Mouse (Mus musculus) CH12.LX (cell line): ENCODE measurements around the gene Gm10945. TPM values are rescaled to one million over a fixed set of nuclear protein-coding genes. Genes with fewer than 3 reads are reported as not detected.

ENCODE experiments used
- DNase-seq: peaks from one replicate; pipeline ENCODE4 v3.0.0-alpha.2; 2013; ENCODE audit errors: extremely low read depth
- H3K27ac ChIP-seq: 2 replicates; pipeline ENCODE4 v1.5.1; 2012; ENCODE audit warnings: low read depth, mild to moderate bottlenecking, control low read depth, moderate library complexity; ENCODE audit not compliant: insufficient read depth
- H3K27me3 ChIP-seq: replicated peaks from 2 replicates; pipeline ENCODE3; 2012; ENCODE audit warnings: inconsistent platforms
- H3K36me3 ChIP-seq, 2 experiments: replicated peaks in 1 of 2; 2 replicates each; pipeline versions ENCODE3 to v1.6.1; 2012; ENCODE audit warnings: inconsistent platforms in 1 of 2, low read length in 1 of 2, mild to moderate bottlenecking in 1 of 2, mixed read lengths in 1 of 2, moderate library complexity in 1 of 2; ENCODE audit not compliant: control insufficient read depth in 1 of 2, insufficient read depth in 1 of 2
- H3K4me1 ChIP-seq, 2 experiments: 2 replicates each; pipeline ENCODE4 v1.6.1; 2012; ENCODE audit warnings: inconsistent platforms in 1 of 2, moderate library complexity in 1 of 2; ENCODE audit not compliant: insufficient read depth in 2 of 2, control insufficient read depth in 1 of 2
- H3K4me2 ChIP-seq: 2 replicates; pipeline ENCODE4 v1.6.1; 2012; ENCODE audit warnings: low read depth, mild to moderate bottlenecking, control low read depth; ENCODE audit not compliant: poor library complexity, insufficient read depth, severe bottlenecking
- H3K4me3 ChIP-seq, 3 experiments: fragments of 150-350 bp in 1 of 3; sonication (generic) in 1 of 3; replicated peaks in 1 of 3; 2 replicates each; pipeline versions ENCODE3 to v1.5.1; 2011 to 2012; ENCODE audit warnings: low read depth in 2 of 3, low read length in 2 of 3, mild to moderate bottlenecking in 2 of 3, moderate library complexity in 2 of 3, control low read depth in 1 of 3, improper control_type of control experiment in 1 of 3, inconsistent platforms in 1 of 3, mixed read lengths in 1 of 3; ENCODE audit not compliant: poor library complexity in 1 of 3
- H3K79me2 ChIP-seq: replicated peaks from 2 replicates; pipeline ENCODE4 v1.6.1; 2012; ENCODE audit warnings: mild to moderate bottlenecking, moderate library complexity; ENCODE audit not compliant: control insufficient read depth, poor library complexity, insufficient read depth, severe bottlenecking; ENCODE audit errors: extremely low read depth
- H3K9ac ChIP-seq: 2 replicates; pipeline ENCODE4 v1.6.1; 2012; ENCODE audit warnings: low read depth, mild to moderate bottlenecking, control low read depth, moderate library complexity; ENCODE audit not compliant: insufficient read depth
- H3K9me3 ChIP-seq: replicated peaks from 2 replicates; pipeline ENCODE3; 2012; ENCODE audit warnings: low read length, inconsistent platforms, mixed read lengths
- CTCF ChIP-seq, 2 experiments: IDR thresholded peaks in 1 of 2; conservative IDR thresholded peaks in 1 of 2; 2 replicates each; pipeline ENCODE4 v1.5.1; 2011 to 2012; ENCODE audit warnings: low read depth in 2 of 2, low read length in 2 of 2, improper control_type of control experiment in 1 of 2, inconsistent platforms in 1 of 2, mild to moderate bottlenecking in 1 of 2, moderate library complexity in 1 of 2
- HCFC1 ChIP-seq: IDR thresholded peaks from 2 replicates; pipeline ENCODE4 v1.6.1; 2012; ENCODE audit warnings: low read depth, mild to moderate bottlenecking, inconsistent platforms, low read length, improper control_type of control experiment
- MAX ChIP-seq: IDR thresholded peaks from 2 replicates; pipeline ENCODE4 v1.6.1; 2011; ENCODE audit warnings: low read length, improper control_type of control experiment
- MAZ ChIP-seq: IDR thresholded peaks from 2 replicates; pipeline ENCODE4 v1.6.1; 2012; ENCODE audit warnings: low read depth, mild to moderate bottlenecking, inconsistent platforms, low read length, improper control_type of control experiment, moderate library complexity
- POLR2AphosphoS2 ChIP-seq: IDR thresholded peaks from 2 replicates; pipeline ENCODE4 v1.6.1; 2011; ENCODE audit warnings: low read depth, low read length, improper control_type of control experiment
- TCF12 ChIP-seq: IDR thresholded peaks from 2 replicates; pipeline ENCODE4 v1.6.1; 2014; ENCODE audit warnings: low read depth, mild to moderate bottlenecking, inconsistent platforms, low read length, improper control_type of control experiment
- UBTF ChIP-seq: IDR thresholded peaks from 2 replicates; pipeline ENCODE4 v1.6.1; 2012; ENCODE audit warnings: low read depth, mild to moderate bottlenecking, inconsistent platforms, low read length, improper control_type of control experiment, moderate library complexity
- USF2 ChIP-seq: conservative IDR thresholded peaks from 2 replicates; pipeline ENCODE4 v1.6.1; 2011; ENCODE audit warnings: low read depth, low read length, improper control_type of control experiment
- ZC3H11A ChIP-seq: IDR thresholded peaks from 2 replicates; pipeline ENCODE4 v1.6.1; 2012; ENCODE audit warnings: low read depth, mild to moderate bottlenecking, inconsistent platforms, low read length, improper control_type of control experiment
- ZKSCAN1 ChIP-seq: IDR thresholded peaks from 2 replicates; pipeline ENCODE4 v1.6.1; 2012; ENCODE audit warnings: low read depth, inconsistent platforms, low read length, improper control_type of control experiment, borderline replicate concordance
- ZNF384 ChIP-seq: IDR thresholded peaks from 2 replicates; pipeline ENCODE4 v1.6.1; 2012; ENCODE audit warnings: low read depth, low read length, improper control_type of control experiment, inconsistent platforms
- dilution Hi-C: fragments of 300-500 bp; cut with MboI; formaldehyde crosslinking; loops from 2 replicates; pipeline ENCODE4 v1.14.3; 2020; ENCODE audit warnings: low sequenced_read_pairs; ENCODE audit not compliant: extremely low pct_unique_long_range_greater_than_20kb, extremely low pct_ligation_motif_present
- in situ Hi-C: fragments of 300-500 bp; cut with MboI; formaldehyde crosslinking; loops from 3 replicates; pipeline ENCODE4 v1.14.3; 2019; ENCODE audit warnings: low sequenced_read_pairs, low pct_ligation_motif_present, low pct_unique_long_range_greater_than_20kb, mixed read lengths
- polyA plus RNA-seq: library from polyadenylated mRNA; unstranded; fragments of >175 nt; gene quantifications from 2 replicates; pipeline ENCODE4 v1.2.1, GENCODE M21; 2012; ENCODE audit warnings: low read depth; ENCODE audit not compliant: insufficient read length
- total RNA-seq, 2 experiments: library from RNA; depleted of rRNA; stranded (reverse); fragments of 300-350 nt in 1 of 2; fragments of >200 nt in 1 of 2; gene quantifications; 2 replicates each; pipeline ENCODE4 v1.2.3; 2012 to 2014

Gm10945 gene
- total and polyA plus RNA-seq, 3 experiments = not detected

DNA sequence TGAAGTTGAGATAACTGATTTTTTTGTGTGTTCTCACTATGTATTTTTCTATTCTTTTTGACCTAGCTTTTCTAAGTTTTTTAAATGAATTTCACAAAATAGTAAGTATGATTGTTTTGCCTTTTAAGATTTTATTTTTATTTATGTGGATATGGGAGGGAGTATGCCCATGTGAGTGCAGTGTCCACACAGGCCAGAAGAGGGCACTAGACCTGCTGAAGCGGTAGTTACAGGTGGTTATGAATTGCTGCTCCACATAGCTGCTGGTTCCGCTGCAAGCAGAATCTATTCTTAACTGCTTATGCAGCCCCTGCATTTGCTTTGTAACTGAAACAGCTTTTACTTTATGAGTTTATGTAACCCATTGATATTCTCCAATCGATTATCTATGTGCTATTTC lies 33.1 kb downstream of the Gm10945 start:
- Histone ChIP-seq H3K9ac (no peak overlapping the region), H3K27ac (no peak overlapping the region), H3K9me3 (no peaks in the 10 kb centered on the region), H3K79me2 (no peaks in the 10 kb centered on the region), H3K4me2 (no peak overlapping the region), H3K4me1 (no peaks in the 10 kb centered on the region), H3K36me3 (no peaks in the 10 kb centered on the region), H3K4me3 (no peak overlapping the region), H3K27me3 (no peaks in the 10 kb centered on the region)
- peak; percentile 17 to 35; a peak in 2 of 4 replicates for TF ChIP-seq CTCF (conservative IDR thresholded peaks at IDR 0.05 in 1 of 2, IDR thresholded peaks at IDR 0.05 in 1 of 2; ENCODE audit: low read depth in 2 of 2, low read length in 2 of 2)
- no peak for TF ChIP-seq ZKSCAN1
- dilution Hi-C loops (no loop called here), in situ Hi-C loops (no loop called here)
- no peak for DNase-seq

DNA sequence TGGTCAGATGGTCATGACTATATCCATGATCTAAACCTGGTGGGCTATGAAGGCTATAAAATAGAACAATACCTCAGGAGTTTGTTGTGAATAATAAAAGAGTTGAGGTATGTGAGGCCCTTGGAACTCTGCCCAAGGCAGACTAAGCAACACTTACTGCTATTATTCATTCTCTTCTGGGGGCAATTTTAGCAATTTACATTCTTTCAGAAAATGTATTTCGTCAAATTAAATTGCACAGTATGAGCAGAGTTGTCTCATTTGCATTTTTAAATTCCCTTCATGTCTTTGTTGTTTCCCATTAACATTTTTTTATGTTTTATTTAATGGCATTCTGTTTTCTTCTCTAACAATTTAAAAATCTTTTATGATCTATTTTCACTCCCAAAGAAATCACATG lies 37.8 kb downstream of the Gm10945 start:
- Histone ChIP-seq H3K9ac (no peak overlapping the region), H3K9me3 (no peaks in the 10 kb centered on the region), H3K4me1 (no peaks in the 10 kb centered on the region), H3K4me3 (no peak overlapping the region), H3K79me2 (no peaks in the 10 kb centered on the region), H3K27ac (no peak overlapping the region), H3K27me3 (no peaks in the 10 kb centered on the region), H3K4me2 (no peak overlapping the region), H3K36me3 (no peaks in the 10 kb centered on the region)
- no peak for DNase-seq
- TF ChIP-seq MAZ (no peak), POLR2AphosphoS2 (no peak), USF2 (no peak), TCF12 (no peak), ZC3H11A (no peak), UBTF (no peak)
- in situ Hi-C loops (no loop called here), dilution Hi-C loops (no loop called here)

DNA sequence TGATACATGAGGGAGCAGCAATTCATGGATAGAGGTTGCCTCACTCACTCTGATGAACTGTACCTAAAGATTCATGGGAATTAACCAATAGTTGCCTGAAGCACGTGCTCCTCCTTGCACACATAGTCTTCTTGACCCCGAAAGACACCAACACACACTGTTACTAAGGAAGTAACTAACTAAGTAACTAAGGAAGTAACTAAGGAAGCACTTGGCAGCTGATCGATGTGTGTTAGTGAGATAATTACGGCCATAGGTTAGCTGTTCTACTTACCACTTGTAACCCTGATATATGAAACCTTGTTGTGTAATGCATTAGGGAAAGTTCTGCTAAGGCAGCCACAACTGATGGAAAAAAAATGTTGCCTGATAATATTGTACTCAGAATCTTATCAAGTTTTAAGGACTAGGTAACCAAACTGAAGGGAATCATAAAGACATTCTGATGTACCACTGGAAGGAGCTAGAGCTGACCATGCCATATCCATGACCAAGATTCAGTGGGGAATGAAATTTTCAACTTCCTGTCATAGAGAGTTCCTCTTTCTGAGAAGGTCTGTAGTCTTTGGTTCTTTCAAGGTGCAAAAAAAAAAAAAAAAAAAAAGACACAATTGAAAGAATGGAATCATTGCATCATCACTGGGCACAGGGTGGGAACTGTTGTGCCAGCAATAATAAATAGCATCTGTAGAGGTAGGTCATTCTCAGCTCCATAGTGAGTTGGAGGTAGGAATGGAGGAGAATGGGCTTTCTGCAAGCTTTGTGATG lies 44.2 kb downstream of the Gm10945 start:
- no peaks in the 10 kb centered on the region for H3K9me3 ChIP-seq
- H3K27me3 ChIP-seq = no peaks in the 10 kb centered on the region
- H3K79me2 ChIP-seq = no peaks in the 10 kb centered on the region
- in situ Hi-C loops = no loop called here
- TF ChIP-seq MAX = no peak
- TF ChIP-seq ZNF384 = peak; percentile 31; the same call in 1 of the 2 replicates
- no peak for TF ChIP-seq HCFC1
- H3K9ac ChIP-seq = no peak overlapping the region
- no peak overlapping the region for H3K27ac ChIP-seq
- no peak overlapping the region for H3K4me3 ChIP-seq
- dilution Hi-C loops = no loop called here
- peaks cover 3 to 6% of the 10 kb centered on the region in 2 experiments; a peak in 1 of 4 replicates for H3K4me1 ChIP-seq
- DNase-seq = no peak
- H3K4me2 ChIP-seq = no peak overlapping the region
- no peaks in the 10 kb centered on the region for H3K36me3 ChIP-seq
